Mouse (Mus musculus) cerebellum, postnatal 25 days (tissue): ENCODE measurements at regions not wholly inside any gene's neighbourhood (a gene's known extent, or its start where the extent isn't known, plus 50 kb on each side); places are given as distances from the start of the nearest gene placed in this dataset.
"Not testable (repeated sequence)": the region's sequence is repeated elsewhere in the genome, so short reads cannot be mapped to it uniquely, and the experiment has no call there.

ENCODE experiments used
- DNase-seq, 2 experiments: peaks; one replicate each; pipeline ENCODE4 v3.0.0; 2021; ENCODE audit warnings: mixed read lengths in 2 of 2

DNA sequence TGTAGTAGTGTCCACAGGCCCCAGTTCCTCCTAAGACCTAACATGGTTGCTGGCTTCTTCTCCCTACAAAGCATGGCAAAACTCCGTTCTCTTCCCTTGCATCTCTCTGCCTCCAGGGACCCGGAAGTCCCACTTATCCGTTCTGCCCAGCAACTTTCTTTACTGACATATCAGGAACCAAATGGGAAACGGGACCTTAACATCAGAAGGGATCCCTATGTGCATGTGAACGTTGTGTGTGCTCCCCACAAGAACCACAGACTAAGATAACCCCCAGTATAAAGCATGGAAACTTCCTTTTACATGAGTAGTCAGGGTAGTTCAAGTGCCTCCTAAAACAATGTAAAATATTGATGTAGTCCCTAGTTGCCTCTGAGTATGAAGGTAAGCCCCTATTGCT lies 61.6 kb downstream of the Zxdb start:
- DNase-seq, result no peak

DNA sequence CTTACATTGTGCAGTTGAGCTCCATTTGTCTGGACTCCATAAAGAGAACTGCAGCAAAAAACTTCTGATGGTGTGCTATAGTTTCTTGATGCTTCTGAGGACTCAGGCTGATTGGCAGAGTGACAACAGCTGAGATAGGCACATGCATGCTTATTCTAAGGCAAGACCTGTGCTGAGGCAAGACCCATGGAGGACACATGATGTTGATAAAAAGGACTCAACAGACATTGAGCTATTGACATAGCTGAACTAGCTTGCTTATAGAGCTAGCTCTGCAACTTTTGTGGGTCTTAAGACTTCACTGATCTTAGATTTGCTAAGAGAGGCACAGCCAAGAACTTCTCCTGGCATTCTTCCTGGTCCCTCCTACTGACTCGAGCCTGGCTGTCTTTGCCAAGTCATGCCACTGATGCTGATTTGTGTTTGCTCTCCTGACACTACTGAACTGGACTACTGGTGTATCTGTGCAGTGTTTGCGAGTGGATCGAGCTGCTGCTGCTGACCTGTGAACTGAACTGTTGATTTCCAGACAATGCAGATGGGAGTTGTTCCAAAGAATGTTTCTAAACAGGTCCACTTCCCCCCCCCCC lies 64.1 kb downstream of the Zxdb start:
- no peak for DNase-seq

GRCm38 (mm10) chrX:94796845-94797244 lies 72.5 kb downstream of the Zxdb start:
- not testable (repeated sequence) for DNase-seq

DNA sequence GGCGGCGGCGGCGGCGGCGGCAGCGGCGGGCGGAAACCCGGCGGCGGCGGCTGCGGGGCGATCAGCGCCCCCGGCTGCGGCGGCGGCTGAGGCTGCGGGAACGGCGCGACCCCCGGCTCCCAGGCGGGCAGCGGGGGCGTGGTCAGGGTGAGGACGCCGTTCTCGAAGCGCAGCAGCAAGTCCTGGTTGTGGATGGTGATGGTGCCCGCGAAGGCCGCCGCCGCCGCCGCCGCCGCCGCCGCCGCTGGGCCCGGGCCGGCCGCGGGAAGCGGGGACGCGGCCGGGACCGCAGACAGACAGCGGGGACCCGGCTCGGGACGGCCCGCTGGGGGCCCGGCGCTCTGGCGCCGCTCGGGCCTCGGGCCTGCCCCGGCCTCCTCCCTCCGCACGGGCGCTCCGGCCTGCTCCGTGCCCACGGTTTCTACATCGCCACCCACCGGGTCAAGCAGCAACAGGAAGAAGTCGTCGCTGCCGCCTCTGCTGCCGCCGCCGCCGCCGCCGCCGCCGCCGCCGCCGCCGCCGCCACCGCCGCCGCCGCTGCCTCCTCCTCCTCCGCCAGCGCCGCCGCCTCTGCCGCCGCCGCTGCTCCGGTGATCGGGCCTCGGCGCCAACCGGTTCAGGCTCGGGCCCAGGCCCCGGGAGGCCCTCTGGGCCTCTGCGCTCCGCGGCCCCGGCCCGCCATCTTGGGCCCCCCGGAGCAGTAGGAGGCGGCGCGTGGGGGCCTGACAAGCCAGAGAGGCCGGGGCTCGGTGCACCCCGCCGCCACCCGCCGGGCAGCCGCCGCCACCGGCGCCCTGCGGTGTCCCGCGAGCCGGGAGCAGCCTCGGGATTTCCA lies 73.2 kb downstream of the Zxdb start:
- not testable (repeated sequence) for DNase-seq

DNA sequence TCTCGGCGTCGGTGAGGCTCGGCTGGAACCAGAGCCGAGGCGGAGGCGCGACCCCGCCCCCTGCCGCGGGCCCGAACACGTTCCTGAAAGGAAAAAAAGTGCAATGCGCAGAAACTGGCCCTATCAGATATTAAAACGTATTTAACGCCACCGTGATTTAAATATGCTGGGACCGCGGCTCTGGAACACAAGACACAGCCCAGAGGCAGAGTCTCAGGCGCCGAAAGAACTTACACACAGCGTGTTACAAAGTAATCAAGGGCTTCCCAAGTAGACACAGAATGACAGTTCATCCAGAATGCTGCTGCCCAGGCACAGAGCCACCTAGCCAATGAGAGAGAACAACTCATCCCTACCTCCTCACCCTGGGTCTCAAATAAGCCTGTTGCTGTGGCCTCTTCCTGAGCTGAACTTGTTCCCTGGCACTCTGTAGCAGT lies 73.8 kb downstream of the Zxdb start:
- DNase-seq, result not testable (repeated sequence)

GRCm38 (mm10) chrX:94812760-94813159 lies 88.4 kb downstream of the Zxdb start:
- DNase-seq, result not testable (repeated sequence)

- DNase-seq, result not testable (repeated sequence)
Observed at GRCm38 (mm10) chrX:94827524-94827923, 103.2 kb downstream of the Zxdb start.

DNA sequence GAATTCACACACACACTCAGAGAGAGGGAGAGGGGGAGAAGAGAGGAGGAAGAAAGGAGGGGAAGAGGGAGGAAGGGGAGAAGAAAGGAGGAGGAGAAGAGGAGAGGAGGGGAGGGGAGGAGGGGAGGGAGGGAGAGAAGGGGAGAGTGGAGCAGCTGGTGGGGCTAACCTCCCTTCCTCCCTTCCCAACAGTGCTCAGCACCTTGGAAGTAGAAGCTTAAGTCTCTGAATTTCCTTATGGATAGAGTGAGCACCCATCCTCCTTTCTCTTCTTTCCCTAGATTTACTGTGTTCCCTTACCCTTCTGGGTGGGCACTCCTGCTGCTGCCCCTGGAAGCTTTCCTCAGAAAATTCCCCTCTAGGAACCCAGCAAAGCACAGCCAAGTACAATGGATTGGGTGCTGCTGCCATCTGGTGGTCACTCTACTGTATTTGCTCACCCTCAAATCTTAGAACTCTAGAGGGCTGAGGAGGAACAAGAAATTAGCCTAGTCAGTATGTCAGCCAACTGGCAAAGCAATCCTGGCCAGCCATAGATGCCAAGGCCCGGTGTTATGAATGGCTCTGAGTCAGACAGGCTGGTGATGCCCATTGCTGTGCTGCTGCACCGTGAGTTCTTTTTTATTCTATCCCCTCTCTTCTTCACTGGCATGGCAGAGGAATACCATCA lies 119.9 kb downstream of the Zxdb start:
- peak; percentile 25 to 71 for DNase-seq

DNA sequence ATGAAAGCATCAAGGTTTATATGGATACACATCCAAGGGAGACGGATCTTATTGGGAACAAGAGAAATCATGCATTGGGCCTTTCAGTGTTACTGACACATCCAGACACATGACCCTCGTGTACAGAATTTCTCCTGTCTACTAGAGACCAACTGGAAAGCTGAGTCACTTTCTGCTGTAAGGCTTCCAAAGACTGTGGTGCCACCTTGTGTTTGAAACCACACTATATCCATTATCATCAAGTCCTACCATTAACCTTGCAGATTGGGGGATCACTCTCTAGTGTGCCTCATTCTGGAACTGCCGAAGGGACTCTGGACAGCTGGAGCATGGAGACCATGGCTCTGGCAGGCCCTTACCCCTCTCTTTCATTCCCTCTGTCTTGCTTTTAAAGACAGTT lies 125.2 kb downstream of the Zxdb start:
- DNase-seq, result not testable (repeated sequence)

DNA sequence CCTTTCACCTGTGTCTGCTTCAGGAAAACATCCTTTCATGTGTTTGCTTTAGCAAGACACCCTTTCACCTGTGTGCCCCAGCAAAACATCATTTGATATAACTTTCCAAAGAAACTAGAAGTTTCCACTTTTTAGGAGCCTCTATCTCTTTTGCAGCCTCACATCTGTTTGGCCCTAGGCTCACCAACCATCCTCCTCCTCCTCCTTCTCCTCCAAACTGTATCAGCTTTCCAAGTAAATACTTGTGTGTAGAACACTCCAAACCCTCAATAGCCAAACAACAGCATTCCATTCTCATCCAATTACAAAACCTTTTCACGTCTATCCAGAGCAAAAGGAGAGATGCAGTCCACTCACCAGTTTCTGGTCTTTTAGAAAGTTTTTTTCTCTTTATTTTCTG lies 133.1 kb downstream of the Zxdb start:
- DNase-seq, result no peak

GRCm38 (mm10) chrX:94857954-94858353 lies 133.6 kb downstream of the Zxdb start:
- DNase-seq, result no peak

- no peak for DNase-seq
Observed at GRCm38 (mm10) chrX:94863123-94863522, 138.8 kb downstream of the Zxdb start.

DNA sequence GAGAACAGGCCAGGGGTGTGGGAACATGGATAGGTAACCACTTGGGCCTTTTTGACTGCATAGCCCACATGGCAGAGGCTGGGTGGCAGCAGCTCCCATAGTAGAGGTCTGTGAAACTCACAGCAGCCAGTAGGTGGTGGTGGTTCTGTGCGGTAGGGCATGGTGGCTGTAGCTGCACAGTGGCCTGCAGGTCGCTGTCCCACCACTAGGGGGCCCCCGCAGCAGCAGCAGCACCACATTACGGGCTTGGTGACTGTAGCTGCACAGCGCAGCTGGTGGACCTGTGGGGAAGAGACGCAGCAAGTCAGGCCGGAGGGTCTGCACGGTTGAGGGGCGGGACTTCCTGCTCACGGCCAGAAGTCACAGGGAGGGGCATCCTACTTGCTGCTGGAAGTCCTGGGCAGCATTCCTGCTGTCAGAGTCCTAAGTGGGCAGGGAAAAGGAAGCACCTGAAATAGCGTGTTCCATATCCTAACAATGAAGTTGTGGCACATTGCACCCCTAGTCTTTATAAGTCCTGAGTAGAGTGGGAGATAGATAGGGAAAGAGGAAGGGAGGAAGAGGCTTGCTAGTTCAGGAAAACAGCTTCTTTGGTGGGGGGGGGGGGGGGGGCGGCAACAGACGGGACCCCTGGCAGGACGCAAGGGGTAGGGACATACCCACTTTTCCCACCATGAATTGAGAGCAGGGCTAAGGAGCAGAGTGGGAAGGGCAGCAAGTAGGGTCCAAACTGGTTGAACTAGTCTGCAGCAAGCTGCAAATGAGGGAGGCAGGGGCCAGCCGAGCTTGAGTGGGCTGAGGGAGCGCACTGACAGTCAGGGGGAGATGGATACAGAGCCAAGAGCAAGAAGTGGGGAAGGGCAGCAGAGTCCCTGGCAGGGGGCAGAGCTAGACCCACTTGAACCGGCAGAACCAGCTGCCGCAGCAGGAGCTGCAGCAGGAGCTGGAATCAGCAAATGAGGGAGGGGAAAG lies 141.4 kb downstream of the Zxdb start:
- peak; percentile 87 to 94 for DNase-seq

DNA sequence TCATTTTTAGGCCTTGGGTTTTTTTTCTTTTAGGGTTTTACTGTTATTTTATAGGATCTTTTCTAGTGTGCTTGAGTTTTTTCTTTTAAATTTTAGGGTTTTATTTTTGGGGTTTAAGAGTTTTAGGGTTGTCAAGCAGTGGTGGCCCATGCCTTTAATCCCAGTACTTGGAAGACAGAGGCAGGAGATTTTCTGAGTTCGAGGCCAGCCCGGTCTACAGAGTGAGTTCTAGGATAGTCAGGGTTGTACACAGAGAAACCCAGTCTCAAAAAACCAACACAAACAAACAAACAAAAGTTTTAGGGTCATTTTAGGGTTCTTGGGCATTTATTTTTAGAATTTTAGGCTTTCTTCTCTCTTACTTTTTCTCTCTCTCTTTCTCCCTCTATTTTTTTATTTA lies 142.9 kb downstream of the Spin4 start:
- not testable (repeated sequence) for DNase-seq
